In the genomic region with DNA sequence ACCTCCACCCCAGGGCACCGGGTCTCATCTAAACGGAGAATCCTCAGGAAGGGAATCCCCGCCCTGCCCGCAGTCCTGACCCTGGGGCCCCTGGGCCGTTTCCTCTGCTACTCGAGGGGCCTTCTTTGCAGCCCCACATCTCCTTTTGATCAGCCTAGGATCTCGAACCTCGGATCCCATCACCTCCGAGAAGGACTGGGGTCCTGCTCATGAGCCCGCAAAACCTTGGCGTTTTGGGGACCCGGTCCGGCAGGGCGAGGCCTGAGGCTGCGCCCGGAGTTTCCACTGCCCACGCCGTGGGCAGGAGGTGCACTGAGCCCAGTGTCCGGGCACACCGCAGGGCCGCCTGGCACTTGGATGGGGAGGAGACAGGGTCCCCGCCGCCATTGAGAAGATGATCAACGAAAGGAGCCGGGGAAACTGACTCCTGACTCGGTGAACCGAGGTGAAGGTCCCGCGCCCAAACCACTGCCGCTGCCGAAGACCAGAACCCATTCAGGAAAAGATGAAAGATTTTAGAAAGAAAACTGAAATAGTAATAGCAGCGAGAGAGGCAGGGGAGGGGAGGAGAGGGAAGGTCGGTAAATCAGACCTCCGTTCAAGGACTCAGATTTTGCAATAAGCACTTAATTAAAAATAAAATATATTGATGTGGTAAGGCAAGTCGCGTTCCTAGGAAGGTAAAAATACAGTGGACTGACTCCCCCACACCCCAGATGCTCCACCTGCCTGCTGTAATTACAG, we compare ENCODE assay signal across 8 mouse cellular contexts.
DNase-seq lines count a peak whose midpoint lies in the region; ATAC-seq and TF ChIP-seq lines count a peak whose summit lies in the region.

No protein-coding gene starts in this region.

- TF ChIP-seq CTCF in testis, adult 2 months (IDR thresholded peaks at IDR 0.05; ENCODE audit: control insufficient read depth, insufficient read depth, insufficient replicate concordance, low read depth, low read length) = no peak

- H3K9ac ChIP-seq in midbrain, embryonic 13.5 days (replicated peaks) = peak overlapping the region; percentile 63

- H3K4me2 ChIP-seq in midbrain, embryonic 13.5 days (replicated peaks) = peak overlapping the region; percentile 62

- peaks cover 4% of the 10 kb centered on the region for H3K27me3 ChIP-seq in testis, adult 2 months (ENCODE audit: control insufficient read depth, insufficient read depth, low read length)
- peaks cover 14% of the 10 kb centered on the region; the same call in 1 of the 2 replicates for H3K27me3 ChIP-seq in midbrain, embryonic 13.5 days

- no peaks in the 10 kb centered on the region for H3K36me3 ChIP-seq in testis, adult 2 months (ENCODE audit: control insufficient read depth, insufficient read depth, low read length)
- H3K36me3 ChIP-seq in midbrain, embryonic 13.5 days = no peaks in the 10 kb centered on the region

- WGBS in midbrain, embryonic 13.5 days = 2% methylated on average over 35 of the region's 36 CpGs

- ATAC-seq in CD4-positive, CD25-positive, alpha-beta regulatory T cell, adult 4 months = no peak
- ATAC-seq in midbrain, embryonic 13.5 days = peak; percentile 24
- ATAC-seq in erythroid progenitor cell, adult 5-6 weeks (replicated peaks; ENCODE audit: low FRiP score, poor library complexity, severe bottlenecking) = no peak

- H3K4me1 ChIP-seq in testis, adult 2 months (ENCODE audit: control insufficient read depth, insufficient read depth, low read length) = peaks cover 7% of the 10 kb centered on the region
- H3K4me1 ChIP-seq in midbrain, embryonic 13.5 days (replicated peaks) = peaks cover 33% of the 10 kb centered on the region

- H3K4me3 ChIP-seq in testis, adult 2 months (ENCODE audit: control insufficient read depth, low read depth, low read length) = peak overlapping the region; percentile 37
- peak overlapping the region; percentile 37 for H3K4me3 ChIP-seq in midbrain, embryonic 13.5 days (replicated peaks)

- DNase-seq in CD4-positive, CD25-positive, alpha-beta regulatory T cell, adult 2 months (ENCODE audit: low read depth, low spot score) = peak; percentile 10
- no peak for DNase-seq in testis, postnatal 14 days (ENCODE audit: low spot score)
- peak; percentile 10 for DNase-seq in kidney, postnatal 14 days
- DNase-seq in layer of hippocampus, adult 11-12 months (ENCODE audit: low spot score) = no peak

- no peak for TF ChIP-seq POLR2A in testis, adult 2 months (IDR thresholded peaks at IDR 0.05; ENCODE audit: control insufficient read depth, low read depth, low read length)

- H3K9me3 ChIP-seq in midbrain, embryonic 13.5 days = no peaks in the 10 kb centered on the region

- H3K27ac ChIP-seq in testis, adult 2 months (ENCODE audit: control insufficient read depth, insufficient read depth, low read depth, low read length) = no peak overlapping the region
- peak overlapping the region; percentile 80 for H3K27ac ChIP-seq in midbrain, embryonic 13.5 days

Comparison
In these comparisons a context has a peak if more than half of its experiments do, and no peak if none do; other contexts are left out.
1. DNase-seq: peak in CD4-positive, CD25-positive, alpha-beta regulatory T cell, adult 2 months (single experiment) and kidney, postnatal 14 days (single experiment); none in testis, postnatal 14 days (single experiment) and layer of hippocampus, adult 11-12 months (single experiment).